Mouse (Mus musculus) thymus, postnatal 0 days (tissue): ENCODE results near the gene Emilin1. TPM values are rescaled to one million over a fixed set of nuclear protein-coding genes. Genes with fewer than 3 reads are reported as not detected.
A peak's percentile ranks its signal among the peaks of the same experiment; 100 is the strongest.

Experiments
- DNase-seq: peaks from one replicate; pipeline ENCODE4 v3.0.0-alpha.2; 2015; ENCODE audit warnings: low spot score
- polyA plus RNA-seq: library from polyadenylated mRNA; unstranded; fragments of >200 nt; fragmentation: Nextera tagmentation; extraction: Ambion mirVana; gene quantifications from 2 replicates; pipeline ENCODE4 v1.2.1, GENCODE M21; 2015

Gene Emilin1
- polyA plus RNA-seq, 1 experiment from 2014 or later: 47.0 TPM

DNA sequence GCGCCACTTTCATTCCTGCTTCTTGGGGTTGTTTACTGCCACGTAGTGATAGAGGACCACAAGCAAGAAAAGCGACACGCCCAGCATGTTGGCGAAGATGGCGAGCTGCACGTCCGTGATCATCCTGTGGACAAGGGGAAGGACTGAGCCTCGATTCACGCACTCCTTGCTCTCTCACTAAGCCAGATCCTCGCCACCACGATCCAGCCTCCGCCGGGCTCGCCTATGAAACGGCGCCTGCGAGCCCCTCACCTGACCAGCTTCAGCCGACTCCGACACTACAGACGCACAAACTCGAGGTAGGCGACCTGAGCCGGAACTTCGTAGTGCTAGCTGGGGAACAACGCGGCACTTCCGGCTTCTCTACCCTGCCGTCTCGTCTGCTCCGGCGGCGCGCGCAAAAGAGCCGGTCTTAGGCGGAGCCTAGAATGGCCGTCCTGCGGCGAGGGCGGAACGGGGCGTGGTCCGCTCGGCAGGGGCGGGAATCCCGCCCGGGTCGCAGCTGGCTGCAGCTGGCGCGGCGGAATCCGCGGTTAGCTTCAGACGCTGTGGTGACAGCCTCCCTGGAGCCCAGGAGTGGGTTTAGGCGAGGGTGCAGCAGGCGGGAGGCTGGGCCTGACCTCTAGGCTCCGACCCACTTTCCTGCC is 5.7 kb upstream of the Emilin1 start, which contains the start of gene Ost4:
Gene Ost4, minus strand, starts transcription at position 376 of the 647 bp plus-strand sequence.
- peak; percentile 98 for DNase-seq

DNA sequence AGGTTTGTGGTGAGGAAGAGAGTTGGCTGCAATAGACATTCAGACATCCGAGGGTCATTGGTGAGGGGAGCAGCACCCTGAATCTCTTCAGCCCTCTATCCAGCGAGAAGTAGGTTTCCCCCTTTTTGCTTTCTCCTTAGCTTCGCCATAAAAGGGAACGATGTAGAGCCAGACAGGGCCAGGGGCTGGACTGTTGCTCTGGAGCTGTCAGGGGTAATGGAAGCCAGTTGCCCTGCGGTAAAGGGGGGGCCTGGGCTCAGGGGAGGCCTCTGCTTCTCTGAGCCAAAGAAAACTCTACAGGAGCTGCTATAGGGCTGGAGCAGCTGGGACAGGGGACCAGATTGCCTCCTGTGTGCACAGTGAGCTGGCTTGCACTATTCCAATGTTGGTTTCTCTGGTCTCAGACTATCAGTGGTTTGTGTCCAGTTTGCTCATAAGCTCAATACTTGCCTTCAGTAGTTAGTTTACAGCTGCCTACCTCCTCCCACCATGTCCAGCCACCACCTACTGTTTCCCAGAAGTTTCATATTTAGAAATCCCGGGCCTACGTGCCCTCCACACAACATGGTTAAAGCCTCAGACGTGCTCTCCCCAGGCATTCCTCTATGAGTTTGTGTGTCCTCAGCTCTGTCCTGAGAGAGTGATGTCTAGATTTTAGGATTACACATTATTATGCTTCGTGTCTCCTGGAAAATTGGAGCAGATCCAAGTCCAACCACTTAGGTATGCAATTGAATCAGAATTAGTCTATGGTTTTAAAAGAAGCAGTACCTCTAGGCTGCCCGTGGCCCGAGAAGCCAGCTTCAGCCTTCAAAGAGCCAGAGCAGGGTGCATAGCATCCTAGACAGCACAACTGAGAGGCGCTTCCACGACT is 4.5 kb upstream of the Emilin1 start:
- peak; percentile 12 for DNase-seq

DNA sequence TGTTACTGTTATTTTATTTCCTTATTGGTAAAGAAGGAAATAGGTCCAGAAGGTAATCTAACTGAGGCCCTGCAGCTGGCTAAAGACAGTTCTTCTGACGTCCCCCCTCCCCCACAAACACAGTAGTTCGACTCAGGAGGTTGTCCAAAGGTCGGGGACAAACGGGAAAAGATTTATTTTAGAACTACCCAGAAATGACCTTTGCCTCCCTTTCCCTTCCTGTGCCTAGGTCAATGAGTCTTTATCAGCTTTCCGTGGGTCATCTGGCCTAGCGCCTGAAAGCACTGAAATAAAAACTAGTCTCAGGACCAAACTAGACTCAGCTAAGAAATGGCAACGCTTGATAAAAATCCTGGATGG is 3.9 kb upstream of the Emilin1 start:
- DNase-seq: no peak

DNA sequence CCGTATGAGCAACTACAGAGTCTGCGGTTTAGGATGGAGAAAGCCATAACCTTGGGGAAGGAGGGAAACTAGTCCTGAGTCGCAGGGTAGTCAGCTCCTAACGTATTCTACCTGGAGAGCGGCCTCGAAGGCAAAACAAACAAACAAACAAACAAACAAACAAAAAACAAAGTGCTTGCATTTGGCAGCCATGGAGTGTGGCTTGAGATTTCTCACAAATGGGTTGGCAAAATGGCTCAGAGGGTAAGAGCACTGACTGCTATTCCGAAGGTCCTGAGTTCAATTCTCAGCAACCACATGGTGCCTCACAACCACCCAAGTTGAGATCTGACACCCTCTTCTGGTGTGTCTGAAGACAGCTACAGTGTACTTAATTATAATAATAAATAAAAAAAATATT is 3.3 kb upstream of the Emilin1 start:
- no peak for DNase-seq

DNA sequence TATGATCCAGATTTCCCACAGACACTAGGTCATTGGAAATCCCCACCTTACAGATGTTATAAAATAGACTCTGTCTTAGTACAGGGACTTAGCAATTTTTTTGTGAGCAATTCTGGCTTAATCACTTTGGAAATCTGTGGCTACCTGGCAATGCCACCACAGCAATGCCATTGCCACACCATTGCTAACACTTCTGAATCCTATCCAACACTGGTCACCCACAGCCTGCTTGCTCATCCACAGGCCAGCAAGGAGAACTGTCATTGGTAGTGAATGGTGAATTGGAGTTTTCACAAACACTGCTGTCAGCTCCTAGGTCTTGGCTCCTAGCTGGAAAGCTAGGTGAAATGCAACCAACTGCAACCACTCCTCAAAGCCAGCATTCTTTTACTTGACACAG is 2.7 kb upstream of the Emilin1 start:
- no peak for DNase-seq

DNA sequence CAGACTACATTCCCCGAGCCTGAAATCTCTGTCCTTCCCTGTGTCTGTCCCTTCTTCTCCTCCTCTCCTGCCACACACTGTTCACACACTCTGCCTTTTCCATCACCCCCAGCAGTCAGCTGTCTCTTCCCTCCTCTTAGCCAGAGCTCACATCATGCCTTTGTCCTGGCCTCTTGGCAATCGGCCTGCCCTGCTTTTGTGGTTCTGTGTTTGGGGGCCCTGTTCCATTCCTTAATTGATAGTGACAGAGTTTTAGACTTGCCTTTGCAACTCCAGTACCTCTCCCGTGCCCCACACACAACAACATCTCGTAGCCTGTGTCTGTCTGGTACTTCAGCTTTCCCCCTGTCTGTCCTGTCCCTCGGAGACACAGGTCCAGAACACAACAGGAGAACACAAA is 1.0 kb upstream of the Emilin1 start:
- no peak for DNase-seq

DNA sequence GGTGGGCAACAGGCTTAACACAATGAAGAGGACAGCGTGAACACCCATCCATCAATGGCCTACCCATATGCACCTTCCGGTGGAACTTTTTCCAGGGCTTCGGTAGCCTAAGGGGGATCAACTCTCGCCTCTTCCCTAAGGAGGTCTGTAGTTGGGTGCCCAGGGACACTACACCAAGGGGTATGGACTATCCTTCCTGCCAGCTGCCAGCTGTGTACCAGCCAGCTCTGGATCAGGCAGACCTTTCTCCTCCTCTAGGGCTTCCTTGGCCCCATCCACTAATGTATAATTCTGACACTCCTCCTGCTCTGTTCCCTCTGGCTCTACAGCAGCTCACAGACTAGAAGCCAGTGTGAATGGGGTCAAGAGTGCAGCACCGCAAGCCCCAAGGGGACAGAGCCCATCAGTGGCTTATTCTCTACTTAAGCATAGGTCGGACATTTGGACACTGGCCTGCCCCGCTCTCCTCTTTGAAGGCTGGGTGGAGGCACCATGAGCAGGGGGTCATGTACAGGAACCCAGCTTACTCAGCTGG is 966 bp downstream of the Emilin1 start:
- peak; percentile 15 for DNase-seq

DNA sequence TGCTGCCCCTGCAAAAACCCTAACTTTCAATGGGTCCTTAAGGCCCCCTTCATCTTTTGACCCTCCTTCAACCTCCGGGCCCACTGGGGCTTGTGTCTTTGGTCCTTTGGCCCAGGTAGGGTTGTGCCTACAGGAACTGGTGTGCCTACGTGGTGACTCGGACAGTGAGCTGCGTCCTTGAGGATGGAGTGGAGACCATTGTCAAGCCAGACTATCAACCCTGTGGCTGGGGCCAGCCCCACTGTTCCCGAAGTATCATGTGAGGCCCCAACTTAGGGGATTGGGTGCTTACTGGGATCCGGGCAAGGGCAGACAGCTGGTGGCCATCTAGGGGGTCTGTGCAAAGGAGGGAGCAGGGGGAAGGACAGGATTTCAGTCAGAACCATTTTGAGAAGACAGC is 1.6 kb downstream of the Emilin1 start:
- no peak for DNase-seq

DNA sequence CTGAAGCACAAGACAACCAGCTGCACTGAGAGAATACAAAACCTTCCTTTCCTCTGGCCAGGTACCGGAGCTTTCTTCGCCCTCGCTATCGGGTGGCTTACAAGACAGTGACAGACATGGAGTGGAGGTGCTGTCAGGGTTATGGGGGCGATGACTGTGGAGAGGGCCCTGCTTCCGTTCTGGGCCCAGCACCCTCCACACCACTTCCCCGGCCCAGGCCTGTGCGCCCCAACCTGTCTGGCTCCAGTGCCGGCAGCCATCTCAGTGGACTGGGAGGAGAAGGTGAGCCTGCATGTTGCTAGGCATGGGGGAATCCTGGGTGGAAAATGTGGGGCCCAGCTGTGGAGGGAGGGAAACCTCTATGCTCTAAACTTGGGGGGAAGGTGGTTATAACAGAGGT is 2.3 kb downstream of the Emilin1 start:
- DNase-seq: peak; percentile 46

DNA sequence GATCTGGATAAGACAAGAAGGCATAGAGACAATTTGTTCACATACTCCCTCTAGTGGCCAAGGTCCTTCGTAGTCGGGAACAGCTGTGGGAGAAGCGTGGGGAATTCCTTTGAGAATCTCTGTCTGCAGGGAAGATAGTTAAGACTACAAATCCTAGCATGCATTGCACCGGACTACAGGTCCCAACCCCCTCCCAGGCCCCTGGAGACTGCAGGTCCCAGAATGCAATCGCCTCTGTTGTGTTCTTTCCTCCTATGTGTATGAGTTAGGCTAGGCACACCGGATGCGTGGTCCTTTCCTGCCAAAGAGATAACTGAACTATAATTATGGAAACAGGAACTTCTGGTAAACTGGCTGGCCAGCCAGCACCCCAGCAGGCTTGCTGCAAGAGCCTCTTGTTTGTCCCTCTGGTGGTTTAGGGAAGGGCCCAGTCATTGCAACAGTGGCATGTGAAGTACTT is 2.8 kb downstream of the Emilin1 start:
- DNase-seq: peak; percentile 80

DNA sequence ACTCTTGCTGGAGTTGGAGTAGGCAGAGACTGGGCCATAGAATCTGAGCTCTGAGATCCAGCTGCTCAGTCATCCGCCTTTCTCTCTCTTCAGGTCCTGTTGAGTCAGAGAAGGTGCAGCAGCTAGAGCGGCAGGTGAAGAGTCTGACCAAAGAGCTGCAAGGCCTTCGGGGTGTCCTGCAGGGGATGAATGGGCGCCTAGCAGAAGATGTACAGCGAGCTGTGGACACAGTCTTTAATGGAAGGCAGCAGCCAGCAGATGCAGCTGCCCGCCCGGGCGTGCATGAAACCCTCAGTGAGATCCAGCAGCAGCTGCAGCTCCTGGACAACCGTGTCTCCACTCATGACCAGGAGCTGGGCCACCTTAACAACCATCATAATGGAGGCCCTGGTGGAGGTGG is 3.6 kb downstream of the Emilin1 start:
- no peak for DNase-seq

DNA sequence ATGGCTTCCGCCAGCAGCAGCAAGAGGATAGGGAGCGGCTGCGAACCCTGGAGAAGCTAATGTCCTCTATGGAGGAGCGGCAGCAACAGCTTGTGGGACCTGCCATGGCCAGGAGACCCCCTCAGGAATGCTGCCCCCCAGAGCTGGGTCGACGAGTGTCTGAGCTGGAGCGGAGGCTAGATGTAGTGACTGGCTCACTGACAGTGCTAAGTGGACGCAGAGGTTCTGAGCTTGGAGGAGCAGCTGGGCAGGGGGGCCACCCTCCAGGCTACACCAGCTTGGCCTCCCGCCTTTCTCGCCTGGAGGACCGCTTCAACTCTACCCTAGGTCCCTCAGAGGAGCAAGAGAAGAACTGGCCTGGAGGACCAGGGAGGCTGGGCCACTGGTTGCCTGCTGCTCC is 4.1 kb downstream of the Emilin1 start:
- DNase-seq: no peak

DNA sequence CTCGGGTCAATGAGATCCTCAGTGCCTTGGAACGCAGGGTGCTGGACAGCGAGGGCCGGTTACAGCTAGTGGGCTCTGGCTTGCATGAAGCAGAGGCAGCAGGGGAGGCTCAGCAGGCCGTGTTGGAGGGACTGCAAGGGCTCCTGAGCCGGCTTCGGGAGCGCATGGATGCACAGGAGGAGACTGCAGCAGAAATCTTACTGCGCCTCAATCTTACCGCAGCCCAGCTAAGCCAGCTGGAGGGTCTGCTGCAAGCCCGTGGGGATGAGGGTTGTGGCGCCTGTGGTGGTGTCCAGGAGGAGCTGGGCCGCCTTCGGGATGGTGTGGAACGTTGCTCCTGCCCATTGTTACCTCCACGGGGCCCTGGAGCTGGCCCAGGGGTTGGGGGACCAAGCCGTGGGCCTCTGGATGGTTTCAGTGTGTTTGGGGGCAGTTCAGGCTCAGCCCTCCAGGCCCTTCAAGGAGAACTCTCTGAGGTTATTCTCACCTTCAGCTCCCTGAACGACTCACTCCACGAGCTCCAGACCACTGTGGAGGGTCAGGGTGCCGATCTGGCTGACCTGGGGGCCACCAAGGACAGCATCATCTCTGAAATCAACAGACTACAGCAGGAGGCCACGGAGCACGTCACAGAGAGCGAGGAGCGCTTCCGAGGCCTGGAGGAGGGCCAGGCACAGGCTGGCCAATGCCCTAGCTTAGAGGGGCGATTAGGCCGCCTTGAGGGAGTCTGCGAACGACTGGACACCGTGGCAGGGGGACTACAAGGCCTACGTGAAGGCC is 4.9 kb downstream of the Emilin1 start:
- DNase-seq: no peak

DNA sequence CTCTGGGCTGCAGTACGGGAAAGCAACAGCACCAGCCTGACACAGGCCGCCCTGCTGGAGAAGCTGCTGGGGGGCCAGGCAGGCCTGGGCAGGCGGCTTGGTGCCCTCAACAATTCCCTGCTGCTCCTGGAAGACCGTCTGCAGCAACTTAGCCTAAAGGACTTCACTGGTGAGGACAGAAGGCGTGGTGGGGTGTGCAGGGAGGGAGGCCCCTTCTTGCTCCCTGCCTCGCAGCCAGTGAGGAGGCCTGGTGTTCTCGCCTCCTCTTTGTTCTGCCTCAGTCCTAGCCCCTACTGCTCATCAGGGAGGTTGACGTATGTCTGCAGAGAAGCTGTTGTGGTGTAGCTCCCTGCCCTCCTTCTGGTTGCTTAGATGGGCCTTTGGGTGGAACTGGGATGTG is 5.5 kb downstream of the Emilin1 start:
- no peak for DNase-seq

DNA sequence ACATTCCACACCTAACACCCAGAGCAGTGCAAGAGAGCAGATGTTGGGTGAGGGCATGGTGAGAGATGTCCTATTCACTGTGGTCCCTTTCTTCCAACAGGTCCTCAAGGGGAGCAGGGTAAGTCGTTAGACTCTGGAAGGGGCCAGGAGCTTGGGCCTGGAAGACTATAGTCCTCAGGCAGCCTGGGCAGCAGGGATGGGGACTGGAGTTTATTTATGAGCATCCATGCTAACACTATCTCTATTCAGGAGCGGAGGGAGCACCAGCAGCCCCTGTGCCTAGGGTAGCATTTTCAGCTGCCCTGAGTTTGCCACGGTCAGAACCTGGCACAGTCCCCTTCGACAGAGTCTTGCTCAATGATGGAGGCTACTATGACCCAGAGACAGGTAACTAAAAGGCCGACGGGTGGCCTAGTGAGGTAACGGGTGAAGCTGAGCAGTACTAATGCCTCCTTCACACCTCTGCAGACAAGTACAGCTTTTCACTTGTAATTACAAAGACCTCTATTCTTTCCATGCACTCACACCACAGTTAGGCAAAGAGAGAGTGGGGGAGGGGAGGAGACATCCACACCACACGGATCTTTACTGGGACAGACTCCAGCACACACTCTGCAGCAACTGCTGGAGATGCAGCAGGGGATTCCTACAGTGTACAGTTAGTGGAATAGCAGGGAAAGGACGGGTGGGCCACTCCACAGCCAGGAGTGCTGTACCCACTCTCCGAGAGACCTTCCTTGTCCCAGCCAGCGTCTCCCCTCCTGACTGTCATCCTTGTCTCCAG is 6.8 kb downstream of the Emilin1 start:
- no peak for DNase-seq

DNA sequence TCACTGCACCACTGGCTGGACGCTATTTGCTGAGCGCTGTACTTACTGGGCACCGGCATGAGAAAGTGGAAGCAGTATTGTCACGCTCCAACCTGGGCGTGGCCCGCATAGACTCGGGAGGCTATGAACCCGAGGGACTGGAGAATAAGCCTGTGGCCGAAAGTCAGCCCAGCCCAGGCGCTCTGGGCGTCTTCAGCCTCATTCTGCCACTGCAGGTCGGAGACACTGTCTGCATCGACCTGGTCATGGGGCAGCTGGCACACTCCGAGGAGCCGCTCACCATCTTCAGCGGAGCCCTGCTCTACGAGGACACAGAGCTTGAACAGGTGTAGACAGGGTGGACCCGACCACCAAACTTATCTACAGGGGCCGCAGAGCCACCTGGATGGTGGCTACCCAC is 7.4 kb downstream of the Emilin1 start:
- DNase-seq: no peak

DNA sequence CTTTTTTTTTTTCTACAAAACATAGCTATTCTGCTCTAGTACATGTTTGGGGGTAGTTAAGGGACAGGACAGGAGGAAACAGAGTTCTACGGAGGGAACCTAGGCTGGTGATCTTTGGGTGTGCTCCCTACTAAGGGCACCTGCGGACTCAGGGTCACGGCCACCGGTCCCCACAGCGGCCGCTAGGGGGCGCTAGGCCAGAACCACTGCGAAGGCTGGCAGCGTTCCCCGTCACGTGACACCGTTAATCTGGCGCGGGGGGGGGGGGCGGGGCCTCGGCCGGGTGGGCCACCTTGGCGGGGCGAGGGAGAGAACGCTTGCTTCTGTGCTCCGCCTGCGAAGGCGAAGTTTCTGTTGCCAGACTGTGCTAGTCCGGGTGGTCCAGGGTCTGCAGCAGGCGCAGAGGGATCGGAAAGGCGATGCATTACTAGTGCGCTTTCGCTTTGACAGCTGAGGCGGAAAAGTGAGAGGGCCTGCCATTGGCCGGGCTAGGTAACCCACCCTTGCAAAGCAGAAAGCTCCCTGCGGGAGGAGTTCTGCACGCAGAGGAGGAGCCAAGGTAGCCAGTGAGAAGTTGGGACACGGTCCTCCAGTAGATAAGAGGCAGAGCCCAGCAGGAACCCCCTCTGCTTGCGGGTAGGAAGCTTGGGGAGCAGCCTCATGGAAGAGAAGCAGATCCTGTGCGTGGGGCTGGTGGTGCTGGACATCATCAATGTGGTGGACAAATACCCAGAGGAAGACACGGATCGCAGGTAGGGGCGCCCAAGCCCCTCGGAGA is 8.2 kb downstream of the Emilin1 start, which contains the start of gene Khk:
Gene Khk, plus strand, starts transcription at position 176 of the 778 bp plus-strand sequence.
- peak; percentile 92 for DNase-seq

DNA sequence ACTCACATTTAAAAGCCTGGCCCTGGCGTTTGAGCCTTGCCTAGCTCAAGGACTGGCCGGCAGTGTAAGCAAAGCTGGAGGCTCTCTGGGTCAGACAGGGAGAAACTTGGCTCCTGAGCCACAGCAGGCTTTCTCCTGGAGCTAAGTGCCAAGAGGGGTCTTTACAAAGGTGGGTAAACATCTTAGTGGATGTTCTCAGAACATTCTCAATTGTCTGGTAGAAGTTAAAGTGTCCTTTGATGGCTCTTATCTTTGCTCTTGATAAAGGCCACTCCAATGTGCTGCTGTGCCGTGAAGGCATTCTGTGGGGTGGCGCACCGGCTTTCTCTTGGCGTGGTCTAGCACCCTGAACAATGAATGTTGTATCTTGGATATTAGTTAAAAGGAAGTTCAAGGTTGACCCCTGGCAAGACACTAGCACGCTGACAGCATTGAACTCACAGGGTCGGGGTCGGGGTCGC is 9.4 kb downstream of the Emilin1 start:
- DNase-seq: no peak

DNA sequence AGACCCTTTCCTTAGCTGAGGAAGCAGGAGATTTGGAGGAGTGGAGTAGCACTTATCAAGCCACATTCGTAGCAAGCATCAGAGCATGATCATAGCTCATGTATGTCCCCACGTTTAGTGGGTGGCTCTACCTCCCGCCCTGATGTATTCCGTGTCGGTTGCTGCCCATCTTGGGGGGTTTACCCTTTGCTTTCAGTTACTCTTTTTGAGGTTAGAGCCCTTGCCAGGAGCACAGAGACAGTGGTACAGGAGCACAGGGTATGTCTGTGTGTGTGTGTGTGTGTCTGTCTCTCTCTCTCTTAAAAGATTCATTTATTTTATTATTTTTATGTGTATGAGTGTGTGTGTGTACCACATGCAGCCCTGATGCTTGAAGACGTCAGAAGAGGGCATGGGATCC is 9.9 kb downstream of the Emilin1 start:
- no peak for DNase-seq

DNA sequence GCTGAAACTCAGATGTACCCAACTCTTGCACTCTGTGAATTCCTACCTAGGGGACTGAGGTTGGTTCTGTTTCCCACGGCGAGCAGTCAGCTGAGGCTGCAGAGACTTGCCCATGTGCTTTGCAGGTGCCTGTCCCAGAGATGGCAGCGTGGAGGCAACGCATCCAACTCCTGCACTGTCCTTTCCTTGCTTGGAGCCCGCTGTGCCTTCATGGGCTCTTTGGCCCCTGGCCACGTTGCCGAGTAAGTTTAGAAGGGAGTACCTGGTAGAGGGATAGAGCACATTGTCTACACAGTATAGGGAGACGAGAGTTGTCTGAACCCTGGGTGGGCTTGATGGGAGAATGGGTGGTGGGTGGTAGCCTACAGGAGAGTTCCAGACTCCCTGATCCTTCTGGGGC is 11.4 kb downstream of the Emilin1 start:
- no peak for DNase-seq
